Mouse (Mus musculus): ENCODE results near the gene Sipa1l3. TPM values are rescaled to one million over a fixed set of nuclear protein-coding genes. Genes with fewer than 3 reads are reported as not detected.

Sipa1l3 gene
- polyA plus RNA-seq, 1 experiment from 2014 or later, result 13.9 TPM

- Histone ChIP-seq H3K4me3 (no peak overlapping the region), H3K9ac (no peak overlapping the region), H3K4me2 (replicated peaks) (no peak overlapping the region), H3K4me1 (peaks cover 25% of the 10 kb centered on the region), H3K27ac (no peak overlapping the region), H3K36me3 (peaks cover 7% of the 10 kb centered on the region), H3K27me3 (no peaks in the 10 kb centered on the region), H3K9me3 (no peaks in the 10 kb centered on the region)
- ATAC-seq (ENCODE audit: low FRiP score, low read depth), result no peak
- 76% methylated on average over 8 of the region's 8 CpGs for WGBS
These were observed 27.6 kb downstream of the Sipa1l3 start for GRCm38 (mm10) chr7:29490704-29491470.

GRCm38 (mm10) chr7:29489851-29490250 is 28.6 kb downstream of the Sipa1l3 start:
- WGBS, result 42% methylated on average over 7 of the region's 7 CpGs
- no peak for ATAC-seq (ENCODE audit: low FRiP score, low read depth)

GRCm38 (mm10) chr7:29489364-29489763 is 29.1 kb downstream of the Sipa1l3 start:
- peaks cover 28% of the 10 kb centered on the region for H3K4me1 ChIP-seq
- no peak overlapping the region for H3K4me2 ChIP-seq (replicated peaks)
- no peaks in the 10 kb centered on the region for H3K9me3 ChIP-seq
- H3K36me3 ChIP-seq, result peaks cover 4% of the 10 kb centered on the region; the same call in 1 of the 2 replicates
- no peak overlapping the region for H3K4me3 ChIP-seq
- H3K9ac ChIP-seq, result no peak overlapping the region
- 10% methylated on average over 3 of the region's 3 CpGs for WGBS
- no peak for ATAC-seq (ENCODE audit: low FRiP score, low read depth)
- no peaks in the 10 kb centered on the region for H3K27me3 ChIP-seq
- no peak overlapping the region for H3K27ac ChIP-seq

More at GRCm38 (mm10) chr7:29489851-29490250, 28.6 kb downstream of the Sipa1l3 start:
- Histone ChIP-seq H3K9ac (no peak overlapping the region), H3K4me2 (replicated peaks) (no peak overlapping the region), H3K4me3 (no peak overlapping the region), H3K36me3 (peaks cover 7% of the 10 kb centered on the region), H3K27ac (no peak overlapping the region), H3K9me3 (no peaks in the 10 kb centered on the region), H3K27me3 (no peaks in the 10 kb centered on the region), H3K4me1 (peaks cover 25% of the 10 kb centered on the region)

GRCm38 (mm10) chr7:29486753-29487152 is 31.7 kb downstream of the Sipa1l3 start:
- Histone ChIP-seq H3K4me2 (replicated peaks) (no peak overlapping the region), H3K4me1 (peaks cover 50% of the 10 kb centered on the region), H3K4me3 (no peak overlapping the region), H3K36me3 (no peaks in the 10 kb centered on the region), H3K27me3 (no peaks in the 10 kb centered on the region), H3K27ac (no peak overlapping the region), H3K9ac (no peak overlapping the region), H3K9me3 (no peaks in the 10 kb centered on the region)
- 73% methylated on average over 3 of the region's 3 CpGs for WGBS
- ATAC-seq (ENCODE audit: low FRiP score, low read depth), result no peak

- no peak for ATAC-seq (ENCODE audit: low FRiP score, low read depth)
- H3K27ac ChIP-seq, result no peak overlapping the region
- H3K4me3 ChIP-seq, result no peak overlapping the region
- H3K9ac ChIP-seq, result no peak overlapping the region
- peaks cover 60% of the 10 kb centered on the region for H3K4me1 ChIP-seq
- H3K27me3 ChIP-seq, result no peaks in the 10 kb centered on the region
- 54% methylated on average over 2 of the region's 2 CpGs for WGBS
- no peak overlapping the region for H3K4me2 ChIP-seq (replicated peaks)
- H3K9me3 ChIP-seq, result no peaks in the 10 kb centered on the region
- no peaks in the 10 kb centered on the region for H3K36me3 ChIP-seq
These were observed 32.7 kb downstream of the Sipa1l3 start for GRCm38 (mm10) chr7:29485721-29486120.

GRCm38 (mm10) chr7:29483556-29483955 is 34.9 kb downstream of the Sipa1l3 start:
- Histone ChIP-seq H3K4me2 (replicated peaks) (no peak overlapping the region), H3K27me3 (no peaks in the 10 kb centered on the region), H3K36me3 (no peaks in the 10 kb centered on the region), H3K27ac (no peak overlapping the region), H3K4me1 (peaks cover 53% of the 10 kb centered on the region), H3K4me3 (no peak overlapping the region), H3K9ac (no peak overlapping the region), H3K9me3 (no peaks in the 10 kb centered on the region)
- ATAC-seq (ENCODE audit: low FRiP score, low read depth), result no peak
- WGBS, result 61% methylated on average over 4 of the region's 4 CpGs

- WGBS, result 26% methylated on average over 15 of the region's 15 CpGs
- peak; percentile 72 for ATAC-seq (ENCODE audit: low FRiP score, low read depth)
These were observed 36.9 kb downstream of the Sipa1l3 start for GRCm38 (mm10) chr7:29481345-29482155.

GRCm38 (mm10) chr7:29480590-29481344 is 37.7 kb downstream of the Sipa1l3 start:
- Histone ChIP-seq H3K36me3 (no peaks in the 10 kb centered on the region), H3K4me2 (replicated peaks) (peak overlapping the region; percentile 58), H3K27ac (peak overlapping the region; percentile 84), H3K27me3 (no peaks in the 10 kb centered on the region), H3K9ac (no peak overlapping the region), H3K4me1 (peaks cover 70% of the 10 kb centered on the region), H3K4me3 (peak overlapping the region; percentile 21; the same call in 1 of the 2 replicates), H3K9me3 (no peaks in the 10 kb centered on the region)
- WGBS, result 33% methylated on average over 16 of the region's 16 CpGs
- ATAC-seq (ENCODE audit: low FRiP score, low read depth), result peak; percentile 66

More at GRCm38 (mm10) chr7:29481345-29482155, 36.9 kb downstream of the Sipa1l3 start:
- peak overlapping the region; percentile 21; the same call in 1 of the 2 replicates for H3K4me3 ChIP-seq
- no peaks in the 10 kb centered on the region for H3K27me3 ChIP-seq
- no peak overlapping the region for H3K9ac ChIP-seq
- H3K27ac ChIP-seq, result peak overlapping the region; percentile 84
- H3K9me3 ChIP-seq, result no peaks in the 10 kb centered on the region
- H3K4me1 ChIP-seq, result peaks cover 68% of the 10 kb centered on the region
- no peaks in the 10 kb centered on the region for H3K36me3 ChIP-seq
- peak overlapping the region; percentile 58 for H3K4me2 ChIP-seq (replicated peaks)

- Histone ChIP-seq H3K27me3 (no peaks in the 10 kb centered on the region), H3K4me3 (no peak overlapping the region), H3K27ac (peak overlapping the region; percentile 84; the same call in 1 of the 2 replicates), H3K36me3 (no peaks in the 10 kb centered on the region), H3K4me1 (peaks cover 72% of the 10 kb centered on the region), H3K4me2 (replicated peaks) (peak overlapping the region; percentile 58), H3K9ac (no peak overlapping the region), H3K9me3 (no peaks in the 10 kb centered on the region)
- 57% methylated on average over 4 of the region's 4 CpGs for WGBS
- no peak for ATAC-seq (ENCODE audit: low FRiP score, low read depth)
These were observed 38.3 kb downstream of the Sipa1l3 start for GRCm38 (mm10) chr7:29480183-29480582.

GRCm38 (mm10) chr7:29475005-29475404 is 43.4 kb downstream of the Sipa1l3 start:
- H3K27ac ChIP-seq, result no peak overlapping the region
- ATAC-seq (ENCODE audit: low FRiP score, low read depth), result no peak
- no peak overlapping the region for H3K4me2 ChIP-seq (replicated peaks)
- no peaks in the 10 kb centered on the region for H3K36me3 ChIP-seq
- H3K27me3 ChIP-seq, result no peaks in the 10 kb centered on the region
- H3K9ac ChIP-seq, result no peak overlapping the region
- no peak overlapping the region for H3K4me3 ChIP-seq
- WGBS, result 87% methylated on average over 7 of the region's 7 CpGs
- H3K9me3 ChIP-seq, result no peaks in the 10 kb centered on the region
- H3K4me1 ChIP-seq, result peaks cover 53% of the 10 kb centered on the region

- ATAC-seq (ENCODE audit: low FRiP score, low read depth), result no peak
- H3K4me2 ChIP-seq (replicated peaks), result 0 out of 2 replicates have a peak overlapping the region, but pooled peaks have one; percentile 7
- no peaks in the 10 kb centered on the region for H3K36me3 ChIP-seq
- 64% methylated on average over 7 of the region's 7 CpGs for WGBS
- no peak overlapping the region for H3K9ac ChIP-seq
- no peak overlapping the region for H3K27ac ChIP-seq
- peaks cover 32% of the 10 kb centered on the region for H3K4me1 ChIP-seq
- H3K9me3 ChIP-seq, result no peaks in the 10 kb centered on the region
- H3K4me3 ChIP-seq, result no peak overlapping the region
- H3K27me3 ChIP-seq, result no peaks in the 10 kb centered on the region
These were observed 47.1 kb downstream of the Sipa1l3 start for GRCm38 (mm10) chr7:29471309-29471708.
